Mouse (Mus musculus): ENCODE measurements at regions not wholly inside any gene's neighbourhood (a gene's known extent, or its start where the extent isn't known, plus 50 kb on each side); places are given as distances from the start of the nearest gene placed in this dataset.

DNA sequence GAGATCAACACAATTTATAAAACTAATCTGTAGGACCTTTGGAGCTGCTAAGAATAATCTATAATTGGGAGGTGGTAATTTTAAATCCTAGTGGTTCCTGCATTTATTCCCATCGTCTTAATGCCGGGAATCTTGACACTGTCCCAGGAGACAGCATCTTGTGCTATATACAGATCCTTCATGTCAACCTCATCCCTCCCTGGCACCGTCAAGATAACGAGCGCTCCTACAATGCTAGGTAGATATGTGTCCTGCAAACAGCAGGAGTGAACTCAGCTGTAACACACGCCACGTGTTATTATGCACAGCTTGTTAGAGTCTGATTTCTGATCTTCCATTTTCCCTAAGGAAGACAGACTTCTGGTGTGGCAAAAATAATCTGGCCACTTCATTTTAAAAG is 237.0 kb upstream of the Cnr1 start:
- no peak for DNase-seq (ENCODE audit: low read depth, low spot score)

DNA sequence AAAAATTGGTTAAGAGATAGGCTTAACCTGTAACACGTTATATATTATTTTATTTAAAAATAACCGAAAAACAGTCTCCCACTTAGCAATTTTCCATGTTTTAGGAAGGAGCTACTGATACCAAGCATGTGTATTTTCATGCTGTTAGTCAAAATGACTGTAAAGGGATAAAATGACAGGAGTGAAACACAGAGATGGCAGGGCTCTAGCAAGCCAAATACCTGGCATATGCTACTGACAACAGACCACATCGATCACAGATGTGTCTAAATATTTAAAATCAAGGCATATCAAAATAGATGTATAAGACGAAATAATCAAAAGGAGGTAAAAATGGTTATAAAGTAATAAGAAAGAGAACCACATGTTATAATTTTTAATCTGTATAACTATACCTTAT is 231.0 kb upstream of the Cnr1 start:
- DNase-seq (ENCODE audit: low read depth, low spot score), result no peak

DNA sequence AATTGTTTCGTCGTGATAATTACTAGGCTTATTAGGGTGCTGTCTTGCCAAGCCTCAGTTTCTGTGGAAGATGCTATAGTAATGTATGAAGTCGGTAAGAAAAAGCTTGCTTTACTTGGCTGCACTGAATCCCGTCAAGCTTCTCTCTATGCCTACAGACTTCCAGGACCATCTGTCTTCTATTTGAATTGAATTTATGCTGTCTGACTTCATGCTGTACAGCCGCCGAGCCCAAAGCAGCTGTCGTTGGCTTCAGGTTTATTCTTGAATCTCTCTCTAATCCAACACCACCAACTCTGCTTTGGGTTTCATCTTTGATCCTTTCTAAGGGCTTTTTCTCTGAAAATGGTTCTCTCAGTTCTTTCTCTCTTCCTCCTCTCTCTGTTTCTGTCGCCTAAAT is 227.4 kb upstream of the Cnr1 start:
- DNase-seq (ENCODE audit: low read depth, low spot score), result no peak

DNA sequence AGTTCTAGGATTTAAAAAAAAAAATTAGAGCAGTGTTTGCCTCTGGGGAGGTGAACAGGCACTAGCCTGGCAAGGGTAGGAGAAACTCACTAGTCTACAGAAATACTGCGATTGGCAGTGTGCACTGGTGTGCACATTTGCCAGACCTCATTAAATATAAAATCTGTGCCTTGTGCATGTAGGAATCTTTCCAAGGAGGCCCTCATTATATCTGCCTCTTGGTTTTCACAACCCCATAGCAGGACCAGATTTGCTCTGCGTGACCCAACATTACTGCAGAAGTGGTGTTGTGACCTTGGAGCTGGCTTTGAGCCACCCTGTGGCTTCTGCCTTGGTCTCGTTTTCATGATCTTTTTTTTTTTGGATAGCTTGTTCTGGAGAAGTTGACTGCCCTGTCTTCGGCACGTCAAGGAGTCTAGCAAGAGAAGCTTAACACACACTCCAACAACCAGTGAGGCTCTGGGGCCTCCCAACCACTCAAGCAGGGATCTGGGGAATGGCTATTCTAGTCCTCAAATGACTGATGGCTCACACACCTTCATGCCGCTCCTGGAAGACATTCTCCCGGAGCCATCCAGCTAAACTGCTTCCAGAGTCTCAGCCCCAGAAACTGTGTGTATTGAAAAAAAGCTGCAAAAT is 222.2 kb upstream of the Cnr1 start:
- no peak for DNase-seq (ENCODE audit: low read depth, low spot score)

DNA sequence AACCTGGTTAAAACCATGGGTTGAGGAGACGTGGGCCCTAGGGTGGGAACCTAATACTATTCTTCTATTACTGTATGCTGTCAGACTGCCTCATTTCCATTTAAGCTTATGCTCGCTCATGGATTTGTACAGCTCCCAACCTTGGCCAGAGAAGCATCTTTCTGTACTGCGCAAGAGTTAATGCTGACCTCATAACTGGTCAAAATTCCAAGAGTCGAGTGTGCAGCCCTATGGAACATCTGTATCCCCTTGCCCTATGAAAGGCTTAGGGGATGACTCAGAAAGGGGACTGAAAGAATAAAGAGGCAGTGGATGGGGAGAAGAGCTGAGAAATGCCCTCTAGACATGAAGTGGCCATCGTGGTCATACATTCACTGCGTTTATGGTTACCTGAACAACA is 218.7 kb upstream of the Cnr1 start:
- no peak for DNase-seq (ENCODE audit: low read depth, low spot score)

DNA sequence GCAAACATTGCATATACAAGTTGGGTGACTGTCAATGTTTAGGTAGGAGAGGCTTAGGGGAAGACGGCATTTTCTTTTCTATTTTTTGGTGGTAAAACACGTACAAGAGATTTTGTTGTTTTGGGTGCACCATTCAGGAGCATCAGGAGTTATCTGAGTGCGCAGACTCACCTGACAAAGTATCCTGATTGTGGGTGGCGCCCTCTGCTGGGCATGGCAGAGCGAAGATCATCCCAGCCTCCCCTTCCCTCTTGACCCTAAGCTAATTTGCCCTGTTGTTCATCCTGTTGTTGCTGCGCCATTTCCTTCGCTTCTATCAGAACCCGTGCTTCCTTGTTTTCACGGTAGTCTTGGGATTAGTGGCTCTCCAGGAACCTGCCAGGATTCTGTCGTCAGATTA is 217.6 kb upstream of the Cnr1 start:
- DNase-seq (ENCODE audit: low read depth, low spot score), result peak; percentile 41

DNA sequence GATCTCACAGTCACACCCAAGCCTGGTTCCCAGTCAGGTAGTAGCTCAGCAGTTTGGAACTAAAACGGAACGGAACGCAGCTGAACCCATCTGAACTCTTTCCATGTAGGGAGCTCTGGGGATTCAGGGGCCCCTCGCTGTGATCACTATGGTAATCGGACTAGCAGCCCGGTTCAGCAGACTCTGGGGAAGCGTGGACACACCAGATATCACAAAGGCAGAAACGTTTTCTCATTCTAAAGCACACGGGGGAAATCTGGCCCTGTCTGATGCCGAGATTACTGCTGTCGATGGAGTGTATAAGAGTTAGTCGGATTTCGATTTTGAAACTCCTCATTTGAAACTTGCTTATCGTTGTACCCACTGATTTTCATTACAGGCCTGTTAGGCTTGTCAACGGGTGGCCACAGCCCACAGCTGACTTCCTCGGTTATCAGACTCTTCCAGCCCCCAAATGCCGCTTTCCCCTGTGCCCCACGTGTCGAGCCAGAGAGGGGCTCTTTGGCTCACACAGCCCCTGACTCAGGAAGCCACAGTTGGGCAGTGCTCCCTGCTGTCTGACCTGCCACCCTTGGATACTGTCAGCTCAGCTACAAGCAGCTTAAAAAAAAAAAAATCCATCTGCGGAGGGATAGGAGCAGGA is 207.8 kb upstream of the Cnr1 start:
- DNase-seq (ENCODE audit: low read depth, low spot score), result no peak

DNA sequence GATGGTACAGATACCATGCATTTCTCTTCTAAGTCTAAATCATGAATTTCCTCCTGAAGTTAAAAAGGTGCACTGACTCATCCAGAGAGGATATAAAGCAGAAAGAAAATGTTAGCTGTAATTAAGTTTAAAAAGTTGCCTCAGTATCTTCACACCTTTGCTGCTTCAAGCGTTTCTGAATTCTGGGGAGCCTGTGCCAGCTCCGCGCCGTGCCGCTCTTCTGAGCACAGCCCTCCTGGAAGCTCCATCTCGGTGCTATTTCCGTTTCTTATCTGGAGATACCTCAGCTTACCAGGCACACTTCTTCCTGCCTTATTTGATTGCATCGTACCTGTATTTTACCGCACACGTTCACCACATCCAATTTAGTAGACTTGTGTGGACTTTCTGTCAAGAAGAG is 203.4 kb upstream of the Cnr1 start:
- DNase-seq (ENCODE audit: low read depth, low spot score), result no peak

DNA sequence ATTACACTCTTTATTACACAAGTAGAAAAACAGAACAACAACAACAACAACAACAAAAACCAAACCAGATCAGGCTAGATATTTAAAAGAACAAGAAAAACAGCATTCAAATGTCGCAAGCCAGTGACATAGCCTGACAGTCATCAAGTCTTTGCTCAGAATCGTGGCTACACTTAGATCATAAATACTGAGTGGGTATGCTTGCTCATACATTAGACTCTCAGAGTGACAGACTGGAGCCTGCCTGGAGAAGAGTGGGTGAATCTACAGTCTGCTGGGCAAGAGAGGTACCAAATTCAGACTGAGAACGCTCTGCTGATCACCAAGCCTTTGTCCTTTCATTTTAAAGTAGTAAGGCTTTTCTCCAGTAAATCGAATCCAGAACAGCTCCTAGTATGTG is 202.4 kb upstream of the Cnr1 start:
- no peak for DNase-seq (ENCODE audit: low read depth, low spot score)

DNA sequence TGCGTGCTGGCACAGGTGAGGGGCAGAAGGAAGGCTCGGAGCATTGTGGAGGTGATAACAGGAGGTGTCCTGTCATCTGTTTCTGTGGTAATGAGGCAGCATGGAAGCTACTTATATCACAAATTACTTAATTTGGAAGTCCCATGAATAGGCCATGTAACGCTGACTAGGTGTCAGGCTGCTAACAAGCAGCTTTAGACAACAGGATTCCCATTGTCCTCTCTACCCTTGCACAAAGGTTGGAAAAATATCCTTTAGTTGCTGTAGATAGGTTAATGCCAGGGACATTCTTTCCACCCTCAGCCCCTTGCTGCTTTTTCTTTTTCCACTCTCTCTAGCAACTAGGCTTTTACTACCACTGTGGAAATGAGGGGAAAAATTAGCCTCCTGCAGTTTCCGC is 192.6 kb upstream of the Cnr1 start:
- DNase-seq (ENCODE audit: low read depth, low spot score), result no peak

DNA sequence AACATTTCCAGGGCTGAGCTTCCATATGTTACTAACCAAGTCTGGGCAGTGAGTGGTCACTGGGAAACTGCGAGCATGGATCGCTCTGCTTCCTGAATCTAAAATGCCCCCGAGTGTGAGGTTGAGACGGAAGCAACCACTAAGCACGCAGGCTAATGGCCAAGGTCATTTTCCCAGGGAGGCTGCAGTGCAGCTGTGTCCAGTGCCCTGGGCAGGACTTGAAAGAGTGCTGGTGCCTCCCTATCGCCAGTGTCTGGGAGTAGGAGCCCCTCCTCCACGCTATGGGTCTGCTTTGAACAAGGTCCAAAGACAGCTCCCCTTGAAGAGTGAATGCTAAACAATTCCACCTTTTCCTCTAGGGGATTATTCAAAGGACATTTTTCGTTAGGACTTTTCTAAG is 189.5 kb upstream of the Cnr1 start:
- no peak for DNase-seq (ENCODE audit: low read depth, low spot score)

DNA sequence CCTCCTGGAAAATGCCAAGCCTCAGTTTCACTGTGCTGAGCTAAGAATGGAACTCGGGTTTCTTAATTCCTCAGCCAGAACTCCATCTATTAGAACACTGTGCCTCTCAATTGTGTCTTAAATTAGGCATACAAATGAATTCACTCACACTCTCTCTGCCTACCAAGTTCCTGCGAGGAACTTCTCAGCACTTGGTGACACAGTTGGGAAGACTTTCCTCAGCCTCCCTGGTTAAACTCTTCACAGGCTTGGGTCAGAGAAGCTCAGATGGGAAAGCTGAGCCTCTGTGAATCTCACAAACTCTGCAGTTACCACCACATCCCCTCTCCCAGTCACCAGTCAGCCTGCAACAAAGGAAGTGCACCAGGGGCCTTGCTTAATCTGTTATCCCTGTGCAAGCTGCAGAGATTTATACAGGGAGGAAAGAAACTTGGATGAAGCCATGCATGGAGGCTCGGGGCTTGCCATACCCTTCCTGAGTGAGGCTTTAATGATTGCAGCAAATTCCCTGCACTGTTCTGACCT is 188.9 kb upstream of the Cnr1 start:
- DNase-seq (ENCODE audit: low read depth, low spot score), result no peak

DNA sequence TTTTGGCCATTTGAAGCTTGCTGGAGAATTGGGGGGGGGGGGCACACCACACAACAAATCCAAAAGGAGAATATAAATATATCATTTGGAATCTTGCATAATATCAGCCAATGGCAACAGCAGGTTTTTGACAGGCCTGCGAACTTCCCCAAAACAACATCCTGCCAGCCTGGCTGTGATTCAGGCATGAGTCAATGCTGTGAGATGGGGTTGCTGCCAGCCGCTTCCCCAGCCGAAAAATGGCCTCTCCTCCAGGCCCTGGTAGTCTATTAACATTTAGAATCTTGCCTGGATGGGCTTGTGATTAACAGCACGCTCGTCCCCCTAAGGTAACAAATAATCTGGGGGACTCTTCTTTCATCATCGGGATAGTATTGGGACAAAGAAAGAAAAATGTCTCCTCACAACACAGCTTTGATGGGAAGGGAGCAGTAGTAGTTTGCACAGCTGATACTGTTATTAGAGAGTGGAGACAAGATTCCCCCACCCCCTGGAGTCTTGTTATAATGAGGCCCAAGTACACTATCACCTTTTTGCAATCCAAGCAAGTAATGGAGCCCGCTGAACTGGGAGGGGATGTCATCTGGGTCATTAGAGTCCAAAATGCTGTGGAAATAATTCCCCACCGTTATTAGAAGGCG is 188.2 kb upstream of the Cnr1 start:
- DNase-seq (ENCODE audit: low read depth, low spot score), result no peak

DNA sequence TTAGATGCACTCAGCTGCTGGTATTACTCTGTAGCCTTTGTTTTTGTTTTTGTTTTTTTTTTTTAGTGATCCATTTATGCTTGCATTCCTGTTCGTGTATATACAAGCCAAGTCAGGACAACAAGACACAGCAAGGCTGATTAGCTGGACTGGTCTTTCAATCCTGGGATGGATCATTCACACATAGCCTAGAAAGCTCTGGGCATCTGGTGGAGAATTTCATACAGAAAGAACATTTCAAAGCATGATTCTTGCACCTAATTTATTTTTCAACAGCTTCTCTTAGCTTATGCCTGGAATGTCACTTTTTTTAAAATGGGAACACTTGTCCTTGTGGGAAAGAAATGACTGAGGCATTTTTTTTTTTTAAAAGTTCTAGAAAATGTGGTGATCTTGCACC is 187.1 kb upstream of the Cnr1 start:
- no peak for DNase-seq (ENCODE audit: low read depth, low spot score)

DNA sequence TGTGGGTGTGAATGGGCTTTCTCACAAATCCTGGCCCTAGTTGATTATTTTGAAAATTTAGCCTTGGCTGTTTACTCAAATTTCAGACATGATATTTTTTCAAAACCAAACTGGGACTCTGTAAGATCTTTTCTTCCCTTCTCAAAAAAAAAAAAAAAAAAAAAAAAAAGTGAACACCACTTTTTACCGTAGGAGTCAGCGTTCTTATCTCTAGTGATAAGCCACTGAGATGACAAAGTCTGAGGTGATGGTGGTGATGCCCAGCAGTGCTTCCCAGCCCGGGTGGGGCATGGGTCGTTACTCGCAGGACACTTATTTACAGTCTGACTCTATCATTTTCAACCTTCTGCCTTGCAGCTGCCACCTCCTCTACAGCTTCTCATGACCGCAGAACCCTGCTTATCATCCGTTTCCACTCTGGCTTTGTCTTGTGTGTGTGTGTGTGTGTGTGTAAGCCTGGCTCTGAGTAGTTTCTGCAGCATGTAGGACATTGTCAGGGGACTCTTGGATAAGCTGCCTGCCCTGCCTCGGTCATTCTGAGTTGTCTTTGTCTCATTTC is 186.5 kb upstream of the Cnr1 start:
- DNase-seq (ENCODE audit: low read depth, low spot score), result no peak

DNA sequence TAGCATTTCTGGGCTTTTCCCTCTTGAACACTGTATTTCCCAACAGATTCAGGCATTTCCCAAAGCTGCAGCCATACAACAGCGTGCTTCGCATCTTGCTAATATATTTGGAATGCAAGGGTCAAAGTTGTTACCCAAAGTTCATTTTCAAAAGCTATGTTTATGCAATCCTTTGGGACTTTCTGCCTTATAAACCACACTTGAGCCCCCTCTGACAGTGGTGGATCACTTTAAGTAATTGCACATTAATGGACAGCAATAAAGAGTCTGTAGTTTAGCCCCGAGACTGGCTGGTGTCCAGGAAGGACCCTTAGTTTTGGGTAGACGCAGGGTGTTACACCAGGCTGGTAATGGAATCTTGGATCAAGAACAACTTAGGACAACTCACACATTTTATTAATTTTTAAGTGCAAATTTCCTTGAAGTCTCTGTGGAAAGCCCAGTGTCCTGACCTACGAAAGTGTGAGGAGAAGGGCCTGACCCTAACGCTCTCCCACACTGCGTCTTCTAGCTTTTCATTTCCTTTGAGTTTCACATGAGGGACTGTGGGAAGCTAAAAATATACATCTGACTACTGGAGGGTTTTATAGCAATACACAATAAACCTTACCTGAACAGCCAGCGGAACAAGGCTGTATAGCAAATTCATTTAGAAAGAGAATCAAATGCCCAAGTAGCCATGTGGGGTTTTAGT is 185.0 kb upstream of the Cnr1 start:
- no peak for DNase-seq (ENCODE audit: low read depth, low spot score)

DNA sequence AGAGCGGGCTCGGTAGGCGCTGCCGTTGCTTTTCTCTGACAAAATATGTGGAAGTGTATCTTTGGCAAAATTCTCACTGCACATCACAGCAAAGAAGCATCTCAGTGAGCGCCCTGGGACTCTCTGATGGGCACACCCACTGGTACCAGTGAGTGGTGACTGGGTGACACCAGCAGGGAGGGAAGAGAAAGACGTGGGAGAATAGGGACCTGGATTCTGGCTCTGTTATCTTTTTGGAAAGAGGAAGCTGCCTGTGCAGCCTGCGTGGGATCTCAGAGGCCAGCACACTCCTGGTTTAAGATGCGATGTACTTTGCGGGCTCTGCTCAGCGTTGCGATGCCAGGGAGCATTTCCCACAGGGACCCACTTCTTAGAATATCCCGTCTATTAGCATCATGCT is 183.4 kb upstream of the Cnr1 start:
- no peak for DNase-seq (ENCODE audit: low read depth, low spot score)

DNA sequence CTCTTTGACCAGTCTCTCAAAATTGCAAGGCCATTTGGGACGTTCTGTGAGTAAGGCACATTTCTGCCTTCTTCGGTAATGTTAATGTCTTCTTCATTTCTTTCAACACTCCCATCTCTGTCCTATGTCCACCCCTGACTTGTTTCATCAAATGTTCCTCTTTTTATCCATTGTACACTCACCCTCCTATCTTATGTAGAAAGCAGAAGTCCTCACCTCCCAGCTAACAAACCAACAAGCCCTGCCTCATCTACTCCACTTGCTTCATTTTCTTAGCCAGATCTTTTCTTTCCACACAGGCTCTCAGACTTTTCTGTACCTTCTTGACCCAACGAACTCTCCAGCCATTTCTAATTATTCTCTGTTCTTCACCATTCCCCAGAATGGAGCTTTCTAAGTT is 179.2 kb upstream of the Cnr1 start:
- DNase-seq (ENCODE audit: low read depth, low spot score), result no peak

DNA sequence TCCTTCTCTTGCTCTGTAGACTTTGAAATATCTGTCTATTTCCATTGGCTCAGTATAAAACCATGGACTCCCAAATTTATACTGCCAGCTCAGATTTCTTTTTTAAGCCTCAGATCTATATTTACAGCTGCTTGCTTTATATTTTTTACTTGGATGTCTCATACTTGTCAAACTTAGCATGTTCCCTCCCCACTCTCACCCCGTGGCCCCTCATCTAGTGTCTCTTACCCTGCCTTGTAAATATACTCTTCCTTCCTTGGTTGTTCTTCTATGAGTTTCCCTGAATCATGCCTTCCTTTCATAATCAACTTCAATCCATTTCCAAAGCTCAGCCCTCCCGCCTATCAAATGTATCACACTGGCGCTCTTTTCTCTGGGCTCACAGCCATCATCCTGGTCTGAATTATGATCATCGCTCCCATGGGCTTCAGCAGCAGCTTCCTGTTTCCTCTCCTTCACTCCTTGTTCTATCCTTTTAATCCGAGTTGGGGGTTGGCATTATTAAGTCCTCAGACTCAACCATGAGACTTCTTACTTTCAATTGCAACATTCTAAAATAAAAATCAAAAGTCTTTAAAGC is 177.0 kb upstream of the Cnr1 start:
- DNase-seq (ENCODE audit: low read depth, low spot score), result no peak

DNA sequence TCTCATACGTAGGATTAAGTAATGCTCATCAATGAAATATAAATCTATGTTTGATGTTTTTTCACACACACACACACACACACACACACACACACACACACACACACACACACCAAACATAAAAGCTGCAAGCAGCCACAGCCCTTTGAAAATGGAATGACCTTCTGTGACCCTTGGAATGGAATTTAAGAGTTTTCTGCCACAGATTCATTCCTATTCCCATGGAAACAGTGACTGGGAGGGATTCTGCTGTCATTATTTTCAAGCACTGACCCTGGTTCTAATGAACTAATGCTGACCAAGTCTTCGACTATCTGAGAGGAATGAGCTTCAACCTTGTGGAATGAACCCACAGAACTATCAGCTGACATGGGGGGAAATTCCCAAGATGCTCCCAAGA is 156.7 kb upstream of the Cnr1 start:
- no peak for DNase-seq (ENCODE audit: low read depth, low spot score)

DNA sequence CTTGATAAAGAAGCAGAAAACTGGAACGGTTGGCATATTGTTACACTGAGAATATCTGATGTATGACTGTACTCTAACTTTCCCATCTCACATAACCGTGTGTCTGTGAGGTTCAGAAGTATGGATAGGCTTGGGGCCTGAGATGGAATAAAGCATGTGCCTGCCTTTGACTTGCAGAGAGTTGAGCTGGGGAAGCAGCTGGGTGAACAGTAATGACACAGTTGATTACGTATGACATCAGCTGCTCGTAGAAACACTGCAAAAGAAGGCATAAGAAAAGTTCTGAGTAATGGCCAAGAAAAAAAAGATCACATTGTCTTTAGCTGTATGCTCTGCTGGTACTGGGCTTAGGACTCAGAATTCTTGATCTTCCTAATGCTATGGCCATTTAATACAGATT is 138.4 kb upstream of the Cnr1 start:
- no peak for DNase-seq (ENCODE audit: low read depth, low spot score)

DNA sequence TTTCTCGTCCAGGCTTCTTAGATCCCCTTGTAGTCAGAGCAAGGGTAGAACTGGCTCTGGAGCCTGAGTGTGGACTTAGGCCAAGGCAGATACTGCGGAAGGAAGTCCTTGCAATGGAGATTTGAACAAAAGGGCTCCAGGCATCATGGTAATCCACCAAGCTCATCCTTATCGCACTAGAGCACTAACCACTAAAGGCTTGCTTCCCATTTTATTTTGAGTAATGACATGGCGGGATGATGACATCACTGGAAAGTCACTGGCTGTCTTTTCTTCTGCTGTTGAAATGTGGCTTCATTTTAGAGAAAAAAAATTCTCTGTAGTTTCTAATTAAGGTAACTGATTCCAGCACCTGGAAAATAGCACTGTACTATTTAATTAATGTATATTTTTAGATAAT is 137.4 kb upstream of the Cnr1 start:
- DNase-seq (ENCODE audit: low read depth, low spot score), result no peak

Data from CD4-positive, CD25-positive, alpha-beta regulatory T cell, adult 2 months (primary cell).